Mouse (Mus musculus): ENCODE results near the gene Vmn2r27. TPM values are rescaled to one million over a fixed set of nuclear protein-coding genes. Genes with fewer than 3 reads are reported as not detected.

Gene Vmn2r27
- polyA plus RNA-seq, 1 experiment, result not detected

DNA sequence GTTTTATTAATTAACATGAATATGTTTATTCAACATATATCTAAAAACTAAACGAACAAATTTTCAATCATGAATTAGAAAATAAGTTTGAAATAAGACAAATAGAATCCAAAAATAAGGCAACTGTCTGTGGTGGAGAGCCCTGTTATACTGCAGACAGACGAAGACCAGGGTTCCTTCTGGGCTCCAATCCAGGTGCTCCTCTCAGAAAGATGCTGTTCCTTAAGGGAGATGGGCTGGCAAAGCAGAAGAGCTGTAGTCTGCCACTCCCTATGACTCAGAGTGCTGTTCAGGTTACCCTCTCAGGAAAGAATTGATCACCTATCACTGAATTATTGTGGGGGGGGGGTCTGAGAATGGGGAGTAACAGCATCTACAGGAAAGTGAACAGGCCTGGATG lies 65.1 kb downstream of the Vmn2r27 start:
- H3K4me3 ChIP-seq (ENCODE audit: insufficient read depth, low read length), result no peak overlapping the region
- H3K27ac ChIP-seq (ENCODE audit: insufficient read depth, low read length), result no peak overlapping the region
- no peaks in the 10 kb centered on the region for H3K4me1 ChIP-seq (ENCODE audit: control insufficient read depth, insufficient read depth, low read length)
- TF ChIP-seq POLR2A (IDR thresholded peaks at IDR 0.05; ENCODE audit: low read depth, low read length), result no peak
- no peak for TF ChIP-seq CTCF (IDR thresholded peaks at IDR 0.05; ENCODE audit: borderline replicate concordance, insufficient read depth, low read length)

DNA sequence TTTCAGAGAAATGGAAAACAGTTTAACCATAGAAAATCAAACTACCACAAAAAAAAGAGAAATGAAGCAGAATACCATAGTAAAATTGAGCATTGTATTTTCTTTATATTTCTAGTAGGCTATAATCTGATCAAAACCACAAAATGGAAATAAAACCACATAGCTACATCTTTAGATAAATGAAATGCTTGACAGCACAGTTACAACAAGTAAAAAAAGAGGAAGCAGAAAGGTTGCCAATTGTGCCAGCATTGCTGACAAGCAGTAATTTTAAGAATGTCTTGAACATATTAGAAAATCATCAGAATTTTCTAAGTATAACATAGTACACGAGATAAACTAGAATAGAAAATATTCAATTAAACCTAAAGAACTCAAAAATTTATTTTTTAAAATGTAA lies 81.8 kb downstream of the Vmn2r27 start:
- Histone ChIP-seq H3K4me3 (ENCODE audit: insufficient read depth, low read length) (no peak overlapping the region), H3K4me1 (ENCODE audit: control insufficient read depth, insufficient read depth, low read length) (no peaks in the 10 kb centered on the region), H3K27ac (ENCODE audit: insufficient read depth, low read length) (no peak overlapping the region)
- TF ChIP-seq POLR2A (IDR thresholded peaks at IDR 0.05; ENCODE audit: low read depth, low read length) (no peak), CTCF (IDR thresholded peaks at IDR 0.05; ENCODE audit: borderline replicate concordance, insufficient read depth, low read length) (no peak)

Other genes starting within 250 kb of the Vmn2r27 start
- not detected in 2 replicates for gene Vmn2r26, start 207.3 kb downstream of the Vmn2r27 start, polyA plus RNA-seq (2011; ENCODE audit: insufficient read length, low read depth, missing spikeins)
- not detected in 2 replicates for gene Cd163, start 72.8 kb upstream of the Vmn2r27 start, polyA plus RNA-seq (2011; ENCODE audit: insufficient read length, low read depth, missing spikeins)
- 36.1 and 40.0 TPM in 2 replicates for gene Pex5, start 183.2 kb upstream of the Vmn2r27 start, polyA plus RNA-seq (2011; ENCODE audit: insufficient read length, low read depth, missing spikeins)
- gene Clstn3, start 232.9 kb upstream of the Vmn2r27 start, polyA plus RNA-seq (2011; ENCODE audit: insufficient read length, low read depth, missing spikeins), result 0.38 and 0.44 TPM in 2 replicates